Mouse (Mus musculus) stomach, postnatal 0 days (tissue): ENCODE results near the gene Limd1. TPM values are rescaled to one million over a fixed set of nuclear protein-coding genes. Genes with fewer than 3 reads are reported as not detected.

Source experiments
- ATAC-seq: fragments of 200-750 bp; cut with Nextera tagmentation; 2 replicates; pipeline ENCODE4 v1.8.0; 2017; ENCODE audit not compliant: low FRiP score, low TSS enrichment
- DNase-seq: peaks from one replicate; pipeline ENCODE4 v3.0.0-alpha.2; 2016; ENCODE audit warnings: low spot score
- H3K27ac ChIP-seq: fragments of 300-500 bp; sonication (generic); replicated peaks from 2 replicates; pipeline ENCODE4 v1.5.1; 2014; ENCODE audit warnings: mild to moderate bottlenecking, control low read depth
- H3K27me3 ChIP-seq: fragments of 300-500 bp; sonication (generic); 2 replicates; pipeline ENCODE4 v1.6.1; 2014; ENCODE audit warnings: low read length; ENCODE audit not compliant: control insufficient read depth, insufficient read depth
- H3K36me3 ChIP-seq: fragments of 300-500 bp; sonication (generic); 2 replicates; pipeline ENCODE4 v1.6.1; 2014; ENCODE audit warnings: low read length, mixed read lengths; ENCODE audit not compliant: control insufficient read depth, insufficient read depth
- H3K4me1 ChIP-seq: fragments of 300-500 bp; sonication (generic); replicated peaks from 2 replicates; pipeline ENCODE4 v1.6.1; 2014; ENCODE audit warnings: antibody characterized with exemption; ENCODE audit not compliant: control insufficient read depth, insufficient read depth
- H3K4me2 ChIP-seq: fragments of 300-500 bp; sonication (generic); replicated peaks from 2 replicates; pipeline ENCODE4 v1.6.1; 2014; ENCODE audit warnings: low read depth, mild to moderate bottlenecking, control low read depth, moderate library complexity
- H3K4me3 ChIP-seq: fragments of 300-500 bp; sonication (generic); 2 replicates; pipeline ENCODE4 v1.5.1; 2014; ENCODE audit warnings: low read depth, low read length, control low read depth
- H3K9ac ChIP-seq: fragments of 300-500 bp; sonication (generic); 2 replicates; pipeline ENCODE4 v1.6.1; 2014; ENCODE audit warnings: mild to moderate bottlenecking, low read length, control low read depth, mixed read lengths
- H3K9me3 ChIP-seq: fragments of 300-500 bp; sonication (generic); 2 replicates; pipeline ENCODE4 v1.6.1; 2016; ENCODE audit warnings: low read length; ENCODE audit not compliant: control insufficient read depth
- CTCF ChIP-seq: IDR thresholded peaks from 2 replicates; pipeline ENCODE4 v1.5.1; 2016; ENCODE audit warnings: antibody characterized with exemption, low read depth, mild to moderate bottlenecking, moderate library complexity
- EP300 ChIP-seq: optimal IDR thresholded peaks from 2 replicates; pipeline ENCODE3; 2016; ENCODE audit warnings: antibody characterized with exemption
- WGBS: fragments of 180-500 bp; shearing (Covaris S2); extraction: QIAGEN DNeasy Blood & Tissue Kit; methylation state at CpG from one replicate; pipeline ENCODE4 v1.1.7; 2014; 5-methylcytosine and 5-hydroxymethylcytosine counted together
- polyA plus RNA-seq: library from polyadenylated mRNA; unstranded; fragments of >200 nt; fragmentation: Nextera tagmentation; extraction: Ambion mirVana; gene quantifications from 2 replicates; pipeline ENCODE4 v1.2.1, GENCODE M21; 2015

The Limd1 gene
- polyA plus RNA-seq, 1 experiment from 2014 or later, result 22.2 TPM

DNA sequence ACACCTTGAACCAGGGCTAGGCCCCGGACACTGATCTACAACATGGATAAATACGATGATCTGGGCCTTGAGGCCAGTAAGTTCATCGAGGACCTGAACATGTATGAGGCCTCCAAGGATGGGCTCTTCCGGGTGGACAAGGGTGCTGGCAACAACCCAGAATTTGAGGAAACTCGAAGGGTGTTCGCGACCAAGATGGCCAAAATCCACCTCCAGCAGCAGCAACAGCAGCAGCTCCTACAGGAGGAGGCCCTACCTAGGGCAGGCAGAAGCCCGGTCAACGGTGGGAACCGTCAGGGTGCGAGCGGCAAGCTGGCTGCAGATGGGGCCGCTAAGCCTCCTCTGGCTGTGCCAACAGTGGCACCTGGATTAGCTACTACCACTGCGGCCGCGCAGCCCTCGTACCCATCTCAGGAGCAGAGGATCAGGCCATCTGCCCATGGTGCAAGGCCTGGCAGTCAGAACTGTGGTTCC, 727 bp downstream of the Limd1 start:
- Histone ChIP-seq H3K36me3 (no peaks in the 10 kb centered on the region), H3K9me3 (no peaks in the 10 kb centered on the region), H3K4me1 (peaks cover 27% of the 10 kb centered on the region), H3K27ac (peak overlapping the region; percentile 92), H3K9ac (peak overlapping the region; percentile 78), H3K4me3 (peak overlapping the region; percentile 68), H3K27me3 (no peaks in the 10 kb centered on the region), H3K4me2 (peak overlapping the region; percentile 92)
- WGBS, result 6% methylated on average over 17 of the region's 17 CpGs
- TF ChIP-seq CTCF (no peak), EP300 (no peak)
- ATAC-seq (peak; percentile 15; the same call in 1 of the 2 replicates), DNase-seq (peak; percentile 41)

DNA sequence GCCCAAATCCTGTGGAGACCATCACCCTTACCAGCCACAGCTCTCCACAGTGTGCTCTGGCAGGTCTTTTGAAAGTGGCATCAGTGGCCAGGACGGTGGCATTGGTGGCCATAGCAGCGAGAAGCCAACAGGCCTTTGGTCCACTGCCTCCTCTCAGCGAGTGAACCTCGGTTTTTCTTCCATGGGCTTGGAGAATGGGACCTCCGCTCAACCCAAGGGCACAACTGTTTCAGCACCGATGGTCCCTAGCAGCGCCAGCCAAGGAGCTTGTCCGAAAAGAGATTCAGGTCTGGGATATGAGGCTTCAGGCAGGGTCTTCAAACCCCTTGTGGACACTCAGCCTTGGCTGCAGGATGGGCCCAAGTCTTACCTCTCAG, 1.4 kb downstream of the Limd1 start:
- no peaks in the 10 kb centered on the region for H3K36me3 ChIP-seq
- no peaks in the 10 kb centered on the region for H3K27me3 ChIP-seq
- WGBS, result 76% methylated on average over 8 of the region's 8 CpGs
- H3K27ac ChIP-seq, result peak overlapping the region; percentile 92; the same call in 1 of the 2 replicates
- peak overlapping the region; percentile 68 for H3K4me3 ChIP-seq
- H3K9me3 ChIP-seq, result no peaks in the 10 kb centered on the region
- peaks cover 27% of the 10 kb centered on the region for H3K4me1 ChIP-seq
- H3K9ac ChIP-seq, result peak overlapping the region; percentile 78
- peak overlapping the region; percentile 92 for H3K4me2 ChIP-seq
- ATAC-seq (no peak), DNase-seq (no peak)
- no peak for TF ChIP-seq EP300
- no peak for TF ChIP-seq CTCF

- no peak for ATAC-seq
- TF ChIP-seq CTCF, result no peak
- no peak for TF ChIP-seq EP300
- DNase-seq, result no peak
These were observed 1.9 kb downstream of the Limd1 start for GRCm38 (mm10) chr9:123480253-123480921.

GRCm38 (mm10) chr9:123481136-123481535, 2.6 kb downstream of the Limd1 start:
- no peaks in the 10 kb centered on the region for H3K27me3 ChIP-seq
- 0 out of 2 replicates have a peak overlapping the region, but pooled peaks have one; percentile 27 for H3K9ac ChIP-seq
- DNase-seq, result peak; percentile 38
- H3K4me2 ChIP-seq, result peak overlapping the region; percentile 92
- peaks cover 27% of the 10 kb centered on the region for H3K4me1 ChIP-seq
- WGBS, result 22% methylated on average over 7 of the region's 7 CpGs
- ATAC-seq, result no peak
- H3K4me3 ChIP-seq, result peak overlapping the region; percentile 68
- no peaks in the 10 kb centered on the region for H3K9me3 ChIP-seq
- no peak overlapping the region for H3K27ac ChIP-seq
- H3K36me3 ChIP-seq, result 0 out of 2 replicates have a peak, but pooled peaks cover 3% of the 10 kb centered on the region
- no peak for TF ChIP-seq EP300
- no peak for TF ChIP-seq CTCF

More at GRCm38 (mm10) chr9:123480253-123480921, 1.9 kb downstream of the Limd1 start:
- WGBS, result 44% methylated on average over 18 of the region's 18 CpGs
- Histone ChIP-seq H3K4me3 (peak overlapping the region; percentile 68), H3K27ac (0 out of 2 replicates have a peak overlapping the region, but pooled peaks have one; percentile 30), H3K9me3 (no peaks in the 10 kb centered on the region), H3K4me2 (peak overlapping the region; percentile 92), H3K36me3 (0 out of 2 replicates have a peak, but pooled peaks cover under 1% of the 10 kb centered on the region), H3K9ac (peak overlapping the region; percentile 78), H3K4me1 (peaks cover 27% of the 10 kb centered on the region), H3K27me3 (no peaks in the 10 kb centered on the region)

DNA sequence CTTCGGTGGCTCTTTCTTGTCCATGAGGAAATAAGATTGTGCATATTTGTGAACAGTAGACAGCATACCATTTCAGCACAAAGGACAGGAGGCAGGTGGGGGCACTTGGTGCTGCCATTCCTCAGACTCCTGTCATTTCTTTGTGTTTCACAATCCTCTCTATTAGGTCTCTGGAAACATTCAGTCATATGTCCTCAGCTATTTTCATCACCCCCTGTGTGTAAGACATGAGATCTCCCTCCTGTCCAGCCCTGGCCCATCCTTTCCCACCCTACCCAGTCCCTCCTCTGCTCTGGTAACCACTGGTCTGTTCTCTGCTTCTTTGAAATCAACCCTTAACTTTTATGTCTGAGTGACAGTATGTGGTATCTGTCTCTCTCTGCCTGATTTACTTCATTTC, 5.1 kb downstream of the Limd1 start:
- H3K9me3 ChIP-seq, result no peaks in the 10 kb centered on the region
- H3K4me1 ChIP-seq, result peaks cover 25% of the 10 kb centered on the region
- ATAC-seq, result no peak
- TF ChIP-seq CTCF, result no peak
- no peak for TF ChIP-seq EP300
- no peak overlapping the region for H3K4me3 ChIP-seq
- no peak overlapping the region for H3K4me2 ChIP-seq
- 55% methylated on average over 1 of the region's 1 CpGs for WGBS
- no peak overlapping the region for H3K27ac ChIP-seq
- H3K9ac ChIP-seq, result no peak overlapping the region
- DNase-seq, result no peak
- 0 out of 2 replicates have a peak, but pooled peaks cover 3% of the 10 kb centered on the region for H3K36me3 ChIP-seq
- H3K27me3 ChIP-seq, result no peaks in the 10 kb centered on the region

DNA sequence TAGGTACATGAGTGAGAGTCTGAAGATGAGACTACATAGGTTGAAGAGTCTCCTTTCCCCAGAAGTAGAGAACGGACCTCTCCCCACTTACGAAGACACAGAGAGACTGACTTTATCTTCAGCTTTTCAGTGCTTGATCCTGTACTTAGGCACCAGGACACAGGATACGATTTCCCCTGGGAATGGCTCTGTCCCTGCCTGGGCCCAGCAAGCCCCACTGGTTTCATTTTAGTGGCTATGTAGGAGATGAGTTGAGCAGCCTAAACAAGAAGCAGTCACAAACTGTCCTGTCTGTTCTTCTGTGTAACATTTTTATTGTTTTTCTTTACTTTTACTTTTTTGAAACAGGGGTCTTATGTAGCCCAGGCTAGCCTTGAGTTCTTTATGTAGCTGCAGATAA, 6.3 kb downstream of the Limd1 start:
- Histone ChIP-seq H3K4me1 (peaks cover 20% of the 10 kb centered on the region), H3K4me3 (no peak overlapping the region), H3K27ac (no peak overlapping the region), H3K36me3 (0 out of 2 replicates have a peak, but pooled peaks cover 3% of the 10 kb centered on the region), H3K9ac (no peak overlapping the region), H3K9me3 (no peaks in the 10 kb centered on the region), H3K4me2 (no peak overlapping the region), H3K27me3 (no peaks in the 10 kb centered on the region)
- TF ChIP-seq EP300, result no peak
- TF ChIP-seq CTCF, result no peak
- no peak for DNase-seq
- WGBS, result 91% methylated on average over 3 of the region's 3 CpGs
- no peak for ATAC-seq
